In the genomic region with DNA sequence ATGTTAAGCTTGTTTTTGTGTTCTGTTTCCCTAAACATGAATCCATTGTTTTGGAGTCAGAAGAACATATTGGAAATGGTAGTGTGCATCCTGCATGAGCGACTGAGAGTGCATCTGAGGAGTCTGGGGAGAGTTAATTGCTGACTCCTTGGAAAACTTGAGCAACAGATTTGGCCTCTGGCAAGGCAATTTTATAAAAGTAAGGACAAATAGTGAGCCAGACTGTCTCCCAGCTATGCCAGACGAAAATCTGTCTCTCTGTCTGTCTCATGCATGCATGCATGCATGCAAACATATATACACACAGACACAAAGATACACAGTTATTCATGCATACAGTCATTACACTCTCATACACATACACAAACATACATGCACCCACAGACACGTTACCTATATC, we compare ENCODE assay signal across 21 mouse cellular contexts.
A peak's percentile ranks its signal among the peaks of the same experiment; 100 is the strongest.
DNase-seq lines count a peak whose midpoint lies in the region; ATAC-seq lines count a peak whose summit lies in the region.
"Had no signal": no experiment of that assay in that cellular context is flagged by ENCODE, and none has a peak within 500 bp of the region (broad histone marks: within the 10 kb centered on the region; RNA-seq: fewer than 3 reads in every experiment).

No protein-coding gene starts in this region.

- H3K9ac ChIP-seq in midbrain, embryonic 11.5 days (ENCODE audit: low read length): no peak overlapping the region
- no peak overlapping the region for H3K9ac ChIP-seq in midbrain, embryonic 13.5 days (replicated peaks)
- no peak overlapping the region for H3K9ac ChIP-seq in forebrain, embryonic 11.5 days (ENCODE audit: low read length)
- H3K9ac ChIP-seq in forebrain, embryonic 15.5 days (replicated peaks): no peak overlapping the region
- H3K9ac ChIP-seq: hindbrain, embryonic 13.5 days had no signal

- WGBS in midbrain, embryonic 11.5 days: 53% methylated on average over 3 of the region's 3 CpGs
- WGBS in midbrain, embryonic 13.5 days: 45% methylated on average over 3 of the region's 3 CpGs
- WGBS in forebrain, embryonic 11.5 days: 34% methylated on average over 3 of the region's 3 CpGs
- WGBS in forebrain, embryonic 15.5 days: 18% methylated on average over 3 of the region's 3 CpGs
- WGBS in limb, embryonic 10.5 days: 67% methylated on average over 3 of the region's 3 CpGs

- ATAC-seq in midbrain, embryonic 11.5 days (ENCODE audit: low FRiP score): peak; percentile 43; the same call in 1 of the 2 replicates
- no peak for ATAC-seq in midbrain, embryonic 13.5 days
- 0 out of 2 replicates have a peak, but pooled peaks have one; percentile 11 for ATAC-seq in forebrain, embryonic 11.5 days (replicated peaks; ENCODE audit: low FRiP score)
- ATAC-seq in forebrain, embryonic 15.5 days (replicated peaks): peak; percentile 29; the same call in 1 of the 2 replicates
- ATAC-seq: CD4-positive, CD25-positive, alpha-beta regulatory T cell, adult 4 months; hindbrain, embryonic 16.5 days; inflammation-experienced regulatory T-cells, adult 6 months; intestine, embryonic 16.5 days had no signal

- H3K27me3 ChIP-seq in midbrain, embryonic 11.5 days (ENCODE audit: control insufficient read depth, insufficient read depth, low read length): peaks cover 4% of the 10 kb centered on the region
- H3K27me3 ChIP-seq in midbrain, embryonic 13.5 days: peaks cover 38% of the 10 kb centered on the region
- H3K27me3 ChIP-seq in forebrain, embryonic 11.5 days (ENCODE audit: control insufficient read depth, insufficient read depth, low read length): peaks cover 11% of the 10 kb centered on the region
- H3K27me3 ChIP-seq in forebrain, embryonic 15.5 days: no peaks in the 10 kb centered on the region
- no peaks in the 10 kb centered on the region; the same call in 1 of the 2 replicates for H3K27me3 ChIP-seq in limb, embryonic 10.5 days (ENCODE audit: low read depth, poor library complexity, severe bottlenecking)

- no peak for DNase-seq in midbrain, embryonic 11.5 days (ENCODE audit: low spot score, missing footprints)
- DNase-seq in forebrain, embryonic 11.5 days (ENCODE audit: low spot score): no peak
- DNase-seq in limb, embryonic 10.5 days (ENCODE audit: low spot score): no peak
- no peak for DNase-seq in kidney, postnatal 36 days
- DNase-seq in urinary bladder, adult 18-20 months (ENCODE audit: low spot score in 2 of 2): no peak
- DNase-seq in kidney, postnatal 10 days: no peak
- DNase-seq: adrenal gland, adult 2 months; adrenal gland, postnatal 14 days; cerebellum, adult 11-12 months; cerebellum, adult 8-10 months; cerebellum, postnatal 36 days; gastrocnemius, postnatal 36 days; heart, adult 2 months had no signal

- H3K4me3 ChIP-seq in midbrain, embryonic 11.5 days (ENCODE audit: low read depth, low read length): no peak overlapping the region
- H3K4me3 ChIP-seq in midbrain, embryonic 13.5 days (replicated peaks): no peak overlapping the region
- H3K4me3 ChIP-seq in forebrain, embryonic 11.5 days (ENCODE audit: low read depth, low read length): no peak overlapping the region
- no peak overlapping the region for H3K4me3 ChIP-seq in forebrain, embryonic 15.5 days
- H3K4me3 ChIP-seq in limb, embryonic 10.5 days: no peak overlapping the region
- H3K4me3 ChIP-seq: heart, adult 2 months; hindbrain, embryonic 13.5 days had no signal

- H3K4me2 ChIP-seq in midbrain, embryonic 11.5 days: no peak overlapping the region
- H3K4me2 ChIP-seq in midbrain, embryonic 13.5 days (replicated peaks): no peak overlapping the region
- no peak overlapping the region for H3K4me2 ChIP-seq in forebrain, embryonic 11.5 days (ENCODE audit: low read depth, low read length, severe bottlenecking)
- H3K4me2 ChIP-seq in forebrain, embryonic 15.5 days (replicated peaks): no peak overlapping the region
- H3K4me2 ChIP-seq: heart, embryonic 11.5 days; hindbrain, embryonic 13.5 days had no signal

- H3K27ac ChIP-seq in midbrain, embryonic 11.5 days (ENCODE audit: low read depth, low read length): no peak overlapping the region
- no peak overlapping the region for H3K27ac ChIP-seq in midbrain, embryonic 13.5 days
- H3K27ac ChIP-seq in forebrain, embryonic 11.5 days (ENCODE audit: low read depth, low read length): no peak overlapping the region
- H3K27ac ChIP-seq in forebrain, embryonic 15.5 days (replicated peaks): no peak overlapping the region
- peak overlapping the region; percentile 56 for H3K27ac ChIP-seq in limb, embryonic 10.5 days
- H3K27ac ChIP-seq: heart, adult 2 months; hindbrain, embryonic 13.5 days had no signal

- no peaks in the 10 kb centered on the region for H3K36me3 ChIP-seq in midbrain, embryonic 11.5 days (ENCODE audit: control insufficient read depth, insufficient read depth, low read length)
- no peaks in the 10 kb centered on the region for H3K36me3 ChIP-seq in midbrain, embryonic 13.5 days
- no peaks in the 10 kb centered on the region for H3K36me3 ChIP-seq in forebrain, embryonic 11.5 days (ENCODE audit: control insufficient read depth, insufficient read depth, low read length)
- no peaks in the 10 kb centered on the region for H3K36me3 ChIP-seq in forebrain, embryonic 15.5 days
- no peaks in the 10 kb centered on the region for H3K36me3 ChIP-seq in limb, embryonic 10.5 days
- H3K36me3 ChIP-seq: hindbrain, embryonic 13.5 days had no signal

- H3K4me1 ChIP-seq in midbrain, embryonic 11.5 days (ENCODE audit: control insufficient read depth, insufficient read depth, low read length): 0 out of 2 replicates have a peak, but pooled peaks cover 6% of the 10 kb centered on the region
- peaks cover 5% of the 10 kb centered on the region; the same call in 1 of the 2 replicates for H3K4me1 ChIP-seq in midbrain, embryonic 13.5 days (replicated peaks)
- H3K4me1 ChIP-seq in forebrain, embryonic 11.5 days (replicated peaks; ENCODE audit: control insufficient read depth, insufficient read depth, low read length): no peaks in the 10 kb centered on the region; the same call in 1 of the 2 replicates
- peaks cover 16% of the 10 kb centered on the region for H3K4me1 ChIP-seq in forebrain, embryonic 15.5 days
- peaks cover 78% of the 10 kb centered on the region for H3K4me1 ChIP-seq in limb, embryonic 10.5 days

- no peaks in the 10 kb centered on the region for H3K9me3 ChIP-seq in midbrain, embryonic 11.5 days (ENCODE audit: control insufficient read depth, low read length)
- no peaks in the 10 kb centered on the region for H3K9me3 ChIP-seq in midbrain, embryonic 13.5 days
- H3K9me3 ChIP-seq in forebrain, embryonic 11.5 days (ENCODE audit: control insufficient read depth, low read length): no peaks in the 10 kb centered on the region
- H3K9me3 ChIP-seq in forebrain, embryonic 15.5 days: no peaks in the 10 kb centered on the region
- no peaks in the 10 kb centered on the region for H3K9me3 ChIP-seq in limb, embryonic 10.5 days (replicated peaks)
- H3K9me3 ChIP-seq: hindbrain, embryonic 13.5 days had no signal
